Mouse (Mus musculus): ENCODE measurements around the gene Frmd4a. TPM values are rescaled to one million over a fixed set of nuclear protein-coding genes. Genes with fewer than 3 reads are reported as not detected.

Frmd4a gene
- polyA plus RNA-seq, 1 experiment: 22.8 TPM

DNA sequence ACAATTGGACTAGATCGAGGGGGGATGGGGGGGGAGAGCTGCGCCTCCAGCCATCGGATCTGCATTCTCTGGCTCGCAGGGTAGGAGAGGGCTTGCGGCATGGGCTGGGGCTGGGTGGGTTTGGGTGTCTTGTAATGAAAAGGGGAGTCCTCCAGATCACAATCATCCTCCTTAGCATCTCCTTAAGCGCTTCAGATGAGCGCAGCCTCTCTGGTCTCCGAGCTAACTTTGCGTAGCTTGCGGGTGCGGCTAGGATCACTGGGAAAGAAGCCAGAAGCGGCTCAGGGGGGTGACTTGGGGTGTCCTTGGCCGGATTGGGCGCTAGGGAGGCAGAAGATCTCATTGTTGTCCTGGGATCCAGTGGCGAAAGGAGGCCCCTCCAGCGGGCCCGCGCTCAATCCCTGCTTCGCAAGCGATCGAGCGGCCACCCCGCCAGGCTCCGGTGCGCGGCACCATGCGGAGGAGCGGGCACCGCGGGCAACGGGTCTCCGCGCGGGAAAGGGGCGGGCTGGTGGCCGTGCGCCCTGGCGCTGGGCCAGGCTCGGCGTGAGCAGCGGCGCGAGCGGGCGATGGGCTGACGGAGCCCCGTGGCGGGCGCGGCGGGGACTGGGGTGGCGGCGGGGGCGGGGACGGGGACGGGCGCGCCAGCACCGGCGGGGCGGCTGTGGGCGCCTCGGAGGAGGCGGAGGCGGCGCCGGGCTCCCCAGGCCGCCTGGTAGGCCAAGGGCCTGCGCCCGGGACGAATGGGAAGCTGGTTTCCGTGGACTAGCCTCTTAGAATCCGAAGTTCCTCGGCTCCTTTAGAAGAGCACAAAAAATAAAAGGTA, 383.5 kb downstream of the Frmd4a start:
- WGBS: 3% methylated on average over 74 of the region's 74 CpGs
- TF ChIP-seq POLR2A (IDR thresholded peaks at IDR 0.05; ENCODE audit: borderline replicate concordance, control insufficient read depth, low read depth, low read length) (no peak), CTCF (IDR thresholded peaks at IDR 0.05; ENCODE audit: control insufficient read depth, insufficient read depth, low read length) (no peak)
- no peaks in the 10 kb centered on the region for H3K4me1 ChIP-seq (ENCODE audit: control insufficient read depth, insufficient read depth, low read length)
- peak overlapping the region; percentile 33; the same call in 1 of the 2 replicates for H3K27ac ChIP-seq (ENCODE audit: control insufficient read depth, insufficient read depth, low read depth, low read length, poor library complexity)
- H3K4me3 ChIP-seq (replicated peaks; ENCODE audit: control insufficient read depth, low read depth, low read length): no peak overlapping the region

DNA sequence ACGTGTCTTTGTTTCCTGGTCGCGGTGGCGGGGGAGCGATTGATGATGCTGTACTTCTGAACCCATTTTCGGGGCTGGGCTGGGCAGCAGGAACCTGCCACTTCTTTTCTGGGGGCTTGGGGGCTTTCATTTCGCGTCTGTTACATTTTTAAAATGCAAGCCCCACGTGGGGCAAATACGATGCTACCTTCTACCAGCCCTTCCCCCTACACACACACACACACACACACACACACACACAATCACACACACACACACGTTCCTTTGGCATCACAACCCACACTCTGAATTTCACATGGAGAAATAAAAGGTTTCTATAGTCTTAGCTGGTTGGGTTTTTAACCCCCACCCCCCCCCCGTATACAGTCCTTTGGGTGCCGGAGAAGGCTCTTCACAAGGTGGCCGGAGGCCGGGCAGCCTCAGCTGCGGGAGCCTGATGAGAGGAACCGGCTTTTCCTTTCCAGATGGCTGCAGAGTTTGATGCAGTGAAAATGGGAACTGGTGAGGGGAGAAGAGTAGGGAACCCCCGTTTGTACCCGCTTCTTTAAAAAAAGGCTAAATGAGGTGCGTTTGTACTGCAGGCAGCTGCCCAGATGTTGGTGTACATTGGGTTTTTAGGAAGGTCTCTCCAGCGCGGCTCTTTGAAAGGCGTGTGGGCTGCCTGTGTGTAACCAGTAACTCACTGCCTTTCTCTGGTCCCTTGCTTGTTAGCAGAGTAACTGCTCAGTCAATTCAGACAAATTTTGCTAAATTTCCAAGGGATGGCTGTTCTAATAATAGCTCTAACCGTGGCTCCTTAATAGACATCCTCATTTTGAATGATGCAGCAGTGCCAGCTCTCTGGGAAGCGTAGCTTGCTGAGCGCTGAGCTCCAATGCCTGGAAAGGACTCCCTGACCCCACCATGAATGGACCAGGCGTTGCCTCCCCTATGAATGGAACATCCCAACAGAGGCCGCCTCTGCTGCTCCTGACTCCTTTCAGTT, 384.4 kb downstream of the Frmd4a start:
- H3K4me1 ChIP-seq (ENCODE audit: control insufficient read depth, insufficient read depth, low read length): no peaks in the 10 kb centered on the region
- H3K4me3 ChIP-seq (replicated peaks; ENCODE audit: control insufficient read depth, low read depth, low read length): no peak overlapping the region
- TF ChIP-seq CTCF (IDR thresholded peaks at IDR 0.05; ENCODE audit: control insufficient read depth, insufficient read depth, low read length) (no peak), POLR2A (IDR thresholded peaks at IDR 0.05; ENCODE audit: borderline replicate concordance, control insufficient read depth, low read depth, low read length) (no peak)
- WGBS: 9% methylated on average over 28 of the region's 28 CpGs
- no peak overlapping the region for H3K27ac ChIP-seq (ENCODE audit: control insufficient read depth, insufficient read depth, low read depth, low read length, poor library complexity)

DNA sequence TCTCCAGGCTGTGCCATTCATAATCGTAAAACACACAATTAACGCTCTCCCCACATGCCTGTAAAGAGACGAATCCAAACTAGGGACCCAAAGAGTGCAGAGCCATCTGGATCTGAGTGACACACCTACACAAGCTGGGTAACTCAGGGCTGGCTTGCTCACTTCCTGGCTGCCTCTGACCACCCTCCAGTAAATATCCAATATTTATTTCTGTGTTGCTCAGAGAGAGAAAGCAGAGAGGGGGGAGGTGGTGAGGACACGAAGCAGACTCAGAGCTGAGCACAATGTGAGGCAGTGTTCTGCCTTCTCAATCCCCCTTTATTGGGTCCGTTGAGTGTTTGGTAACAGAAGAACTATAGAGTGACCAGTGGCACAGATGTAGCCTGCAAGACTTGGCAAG, 389.5 kb downstream of the Frmd4a start:
- Histone ChIP-seq H3K4me3 (replicated peaks; ENCODE audit: control insufficient read depth, low read depth, low read length) (no peak overlapping the region), H3K27ac (ENCODE audit: control insufficient read depth, insufficient read depth, low read depth, low read length, poor library complexity) (no peak overlapping the region), H3K4me1 (ENCODE audit: control insufficient read depth, insufficient read depth, low read length) (no peaks in the 10 kb centered on the region)
- WGBS: 77% methylated on average over 5 of the region's 5 CpGs
- TF ChIP-seq POLR2A (IDR thresholded peaks at IDR 0.05; ENCODE audit: borderline replicate concordance, control insufficient read depth, low read depth, low read length) (no peak), CTCF (IDR thresholded peaks at IDR 0.05; ENCODE audit: control insufficient read depth, insufficient read depth, low read length) (no peak)

DNA sequence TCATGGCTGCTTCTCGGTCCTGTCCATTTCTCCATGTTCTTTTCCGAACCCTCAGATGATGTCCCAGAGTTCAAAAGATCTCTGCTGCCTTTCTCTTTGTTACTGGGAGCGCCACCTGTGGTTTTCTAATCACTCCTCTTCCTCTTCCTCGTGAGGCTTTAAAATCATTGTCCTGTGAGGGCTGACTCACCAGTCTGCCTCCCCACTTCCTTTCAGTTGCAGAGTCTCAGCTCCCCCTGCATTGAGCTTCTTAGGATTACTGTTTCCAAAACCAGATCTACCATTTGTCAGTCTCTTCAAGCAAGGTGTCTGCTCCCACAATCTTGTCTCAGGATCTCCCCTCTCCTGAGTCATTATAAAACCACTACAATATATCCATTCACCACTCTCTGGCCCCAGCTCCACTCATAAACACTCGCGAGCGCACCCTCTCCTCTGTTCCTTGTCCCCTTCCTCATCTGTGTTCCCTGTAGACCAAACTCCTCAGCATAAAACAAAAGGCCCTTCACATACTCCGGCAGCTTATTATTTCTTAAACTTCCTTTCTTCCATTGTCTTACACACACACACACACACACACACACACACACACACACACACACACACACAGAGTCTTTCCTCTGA, 392.4 kb downstream of the Frmd4a start:
- 12% methylated on average over 8 of the region's 8 CpGs for WGBS
- no peak overlapping the region for H3K4me3 ChIP-seq (replicated peaks; ENCODE audit: control insufficient read depth, low read depth, low read length)

DNA sequence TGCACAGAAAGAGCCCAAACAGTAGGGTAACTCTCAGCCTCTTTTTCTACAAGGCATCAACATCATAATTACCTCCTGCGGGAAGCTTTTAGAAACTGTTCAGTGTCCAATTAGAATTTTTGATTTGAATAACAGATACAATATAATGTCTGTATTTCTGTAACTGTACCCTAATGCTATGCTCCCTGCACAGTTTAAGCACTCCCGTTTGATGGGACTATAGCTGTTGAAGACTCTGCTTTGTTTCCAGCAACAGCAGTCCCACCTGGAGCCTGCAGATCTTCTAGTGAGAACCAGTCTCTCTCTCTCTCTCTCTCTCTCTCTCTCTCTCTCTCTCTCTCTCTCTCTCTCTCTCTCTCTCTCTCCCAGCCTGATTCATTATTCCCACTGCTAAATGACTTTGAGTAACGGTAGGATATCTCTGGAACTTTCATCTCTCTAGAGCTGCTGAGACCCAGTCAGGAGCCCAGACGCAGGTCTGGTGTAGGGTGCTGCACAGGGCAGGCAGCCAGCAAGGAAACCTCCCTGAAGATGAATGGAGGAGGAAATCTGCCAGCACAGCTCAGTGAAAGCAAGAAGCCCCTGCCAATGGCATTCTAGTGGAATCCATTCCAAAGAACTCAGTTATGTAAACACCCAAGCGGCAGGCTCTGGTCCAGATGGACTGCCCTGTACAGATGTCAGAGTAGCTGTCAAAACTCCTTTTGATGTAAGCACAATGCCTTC, 395.5 kb downstream of the Frmd4a start:
- Histone ChIP-seq H3K27ac (ENCODE audit: control insufficient read depth, insufficient read depth, low read depth, low read length, poor library complexity) (no peak overlapping the region), H3K4me3 (replicated peaks; ENCODE audit: control insufficient read depth, low read depth, low read length) (no peak overlapping the region), H3K4me1 (ENCODE audit: control insufficient read depth, insufficient read depth, low read length) (no peaks in the 10 kb centered on the region)
- WGBS: 72% methylated on average over 5 of the region's 5 CpGs
- no peak for TF ChIP-seq CTCF (IDR thresholded peaks at IDR 0.05; ENCODE audit: control insufficient read depth, insufficient read depth, low read length)
- TF ChIP-seq POLR2A (IDR thresholded peaks at IDR 0.05; ENCODE audit: borderline replicate concordance, control insufficient read depth, low read depth, low read length): no peak

More for the DNA sequence above, 392.4 kb downstream of the Frmd4a start:
- no peak overlapping the region for H3K27ac ChIP-seq (ENCODE audit: control insufficient read depth, insufficient read depth, low read depth, low read length, poor library complexity)
- no peak for TF ChIP-seq CTCF (IDR thresholded peaks at IDR 0.05; ENCODE audit: control insufficient read depth, insufficient read depth, low read length)
- H3K4me1 ChIP-seq (ENCODE audit: control insufficient read depth, insufficient read depth, low read length): no peaks in the 10 kb centered on the region

DNA sequence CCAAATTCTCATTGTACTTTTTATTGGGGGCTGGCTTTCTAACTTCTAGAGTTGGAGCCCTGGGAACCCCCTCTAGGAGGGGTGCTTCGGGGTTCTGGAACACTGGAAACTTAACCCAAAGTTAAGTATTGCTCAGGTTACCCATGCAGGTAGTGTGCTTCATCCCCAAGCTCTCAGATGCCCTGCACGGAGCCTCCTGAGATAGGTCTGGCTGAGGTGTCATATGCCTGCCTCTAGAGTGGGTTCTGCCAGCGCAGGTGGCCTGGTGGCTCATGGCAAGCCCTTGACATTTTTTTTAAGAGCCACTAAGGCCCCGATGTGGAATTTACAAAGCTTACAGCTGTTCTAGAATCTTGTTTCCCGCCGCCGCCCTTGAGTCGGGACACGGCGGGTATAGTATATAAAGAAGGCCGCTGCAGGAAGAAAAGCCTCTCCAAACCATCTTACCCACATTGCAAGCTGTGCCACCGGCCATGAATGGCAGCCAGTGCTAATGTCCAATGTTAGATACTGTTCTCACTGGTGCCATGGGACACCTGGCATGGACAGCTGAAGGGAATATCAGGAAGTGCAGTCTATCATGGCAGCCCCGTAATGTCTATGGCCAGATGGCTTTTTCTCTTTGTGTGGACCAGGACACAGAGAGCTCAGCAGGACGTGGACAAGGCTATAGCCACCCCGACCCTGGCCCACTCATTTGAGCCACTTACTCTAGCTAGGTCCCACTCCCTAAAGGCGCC, 396.2 kb downstream of the Frmd4a start:
- Histone ChIP-seq H3K4me1 (ENCODE audit: control insufficient read depth, insufficient read depth, low read length) (no peaks in the 10 kb centered on the region), H3K4me3 (replicated peaks; ENCODE audit: control insufficient read depth, low read depth, low read length) (no peak overlapping the region), H3K27ac (ENCODE audit: control insufficient read depth, insufficient read depth, low read depth, low read length, poor library complexity) (no peak overlapping the region)
- WGBS: 88% methylated on average over 16 of the region's 16 CpGs
- TF ChIP-seq POLR2A (IDR thresholded peaks at IDR 0.05; ENCODE audit: borderline replicate concordance, control insufficient read depth, low read depth, low read length) (no peak), CTCF (IDR thresholded peaks at IDR 0.05; ENCODE audit: control insufficient read depth, insufficient read depth, low read length) (no peak)

DNA sequence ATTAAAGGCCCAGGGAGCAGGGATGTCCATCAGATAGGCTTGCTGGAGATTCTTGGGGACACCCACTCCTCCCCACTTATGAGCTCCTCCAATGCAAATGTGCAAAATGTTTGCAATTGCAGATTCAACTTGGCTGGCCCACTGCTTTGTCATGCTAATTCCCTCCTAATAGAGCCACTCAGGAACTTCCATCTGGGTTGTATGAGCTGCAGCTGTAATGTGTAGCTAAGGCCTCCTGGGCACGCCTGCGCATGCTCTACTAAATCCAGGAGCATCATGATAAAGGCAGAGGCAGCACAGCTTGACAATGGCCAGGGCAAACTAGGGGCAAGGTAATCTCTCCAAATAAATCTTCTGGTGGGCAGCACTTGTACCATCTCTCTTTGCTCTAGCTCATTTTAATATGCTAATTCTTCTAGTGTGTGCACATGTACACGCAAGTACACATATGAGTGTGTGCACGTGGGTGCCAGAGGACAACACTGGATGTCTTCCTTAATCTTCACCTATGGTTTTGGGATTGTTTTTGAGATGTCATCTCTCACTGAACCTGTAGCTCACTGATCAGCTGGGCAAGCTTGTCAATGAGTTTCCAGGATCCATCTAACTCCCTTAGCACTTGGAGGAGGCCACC, 403.3 kb downstream of the Frmd4a start:
- Histone ChIP-seq H3K4me1 (ENCODE audit: control insufficient read depth, insufficient read depth, low read length) (no peaks in the 10 kb centered on the region), H3K4me3 (replicated peaks; ENCODE audit: control insufficient read depth, low read depth, low read length) (no peak overlapping the region), H3K27ac (ENCODE audit: control insufficient read depth, insufficient read depth, low read depth, low read length, poor library complexity) (no peak overlapping the region)
- TF ChIP-seq POLR2A (IDR thresholded peaks at IDR 0.05; ENCODE audit: borderline replicate concordance, control insufficient read depth, low read depth, low read length) (no peak), CTCF (IDR thresholded peaks at IDR 0.05; ENCODE audit: control insufficient read depth, insufficient read depth, low read length) (no peak)
- WGBS: 91% methylated on average over 4 of the region's 4 CpGs

Data from bone marrow, adult 2 months (tissue).